Mouse (Mus musculus): ENCODE measurements at regions not wholly inside any gene's neighbourhood (a gene's known extent, or its start where the extent isn't known, plus 50 kb on each side); places are given as distances from the start of the nearest gene placed in this dataset.
A peak's percentile ranks its signal among the peaks of the same experiment; 100 is the strongest.

DNA sequence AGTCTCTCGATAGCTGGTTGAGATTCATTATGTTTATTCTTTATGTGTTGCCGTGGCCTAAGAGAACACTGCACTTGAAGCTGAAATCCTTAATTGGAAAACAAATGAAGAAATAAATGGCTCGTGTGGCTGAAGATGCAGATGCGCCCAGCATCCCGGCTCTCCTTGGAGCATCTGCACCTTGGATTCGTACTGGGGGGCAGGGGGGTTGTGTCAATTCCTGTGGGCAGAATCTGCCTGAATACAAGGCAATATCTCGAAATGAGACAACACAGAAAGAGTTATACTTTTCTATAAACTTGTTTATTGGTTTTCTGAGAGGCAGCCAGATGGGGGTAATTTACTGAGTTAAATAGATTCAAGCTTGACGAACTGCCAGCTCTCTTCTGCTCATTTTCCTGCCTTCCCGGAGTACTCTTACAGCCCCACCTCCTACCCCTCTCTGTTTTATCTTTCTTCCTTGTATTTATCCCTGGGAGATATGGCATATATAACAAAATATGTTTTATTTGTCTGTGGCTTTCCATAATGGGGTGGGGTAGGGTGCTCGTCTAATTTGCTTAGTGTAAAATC lies 229.1 kb downstream of the Pmp22 start:
- H3K27me3 ChIP-seq, result no peaks in the 10 kb centered on the region
- no peak overlapping the region for H3K4me3 ChIP-seq
- H3K27ac ChIP-seq, result no peak overlapping the region; the same call in 1 of the 2 replicates
- ATAC-seq (ENCODE audit: low FRiP score), result no peak
- H3K4me2 ChIP-seq, result no peak overlapping the region
- no peak overlapping the region for H3K9ac ChIP-seq
- H3K36me3 ChIP-seq, result no peaks in the 10 kb centered on the region
- 68% methylated on average over 10 of the region's 10 CpGs for WGBS
- H3K4me1 ChIP-seq (replicated peaks), result no peaks in the 10 kb centered on the region
- no peaks in the 10 kb centered on the region for H3K9me3 ChIP-seq

DNA sequence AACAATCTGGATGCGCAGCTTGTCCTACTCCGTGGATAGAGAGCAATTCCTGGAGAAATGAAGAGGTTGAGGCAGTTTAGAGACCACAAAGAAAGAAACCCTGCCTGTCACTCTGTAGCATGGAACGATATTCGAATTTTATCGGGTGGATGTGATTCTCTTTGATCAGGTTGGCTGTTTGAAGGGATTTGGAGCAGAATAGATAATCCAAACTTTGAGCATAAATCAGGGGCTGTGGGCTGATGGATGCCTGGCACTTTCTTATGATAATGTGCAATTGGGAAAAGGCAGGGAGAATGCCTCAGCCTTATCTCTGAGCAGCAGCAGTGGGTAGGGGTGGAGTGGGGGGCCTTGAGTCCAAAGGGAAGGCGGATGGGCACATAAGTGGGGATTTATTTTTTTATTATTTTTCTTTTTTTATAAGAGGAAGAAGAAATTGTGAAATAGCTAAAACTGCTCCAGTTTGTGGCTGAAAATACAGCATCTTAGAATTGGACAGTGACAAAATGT lies 239.0 kb downstream of the Pmp22 start:
- WGBS, result 86% methylated on average over 6 of the region's 6 CpGs
- no peak overlapping the region for H3K4me3 ChIP-seq
- no peak overlapping the region for H3K4me2 ChIP-seq
- no peak for ATAC-seq (ENCODE audit: low FRiP score)
- no peaks in the 10 kb centered on the region for H3K9me3 ChIP-seq
- H3K9ac ChIP-seq, result no peak overlapping the region
- H3K36me3 ChIP-seq, result no peaks in the 10 kb centered on the region
- no peak overlapping the region for H3K27ac ChIP-seq
- H3K27me3 ChIP-seq, result no peaks in the 10 kb centered on the region
- H3K4me1 ChIP-seq (replicated peaks), result no peaks in the 10 kb centered on the region

DNA sequence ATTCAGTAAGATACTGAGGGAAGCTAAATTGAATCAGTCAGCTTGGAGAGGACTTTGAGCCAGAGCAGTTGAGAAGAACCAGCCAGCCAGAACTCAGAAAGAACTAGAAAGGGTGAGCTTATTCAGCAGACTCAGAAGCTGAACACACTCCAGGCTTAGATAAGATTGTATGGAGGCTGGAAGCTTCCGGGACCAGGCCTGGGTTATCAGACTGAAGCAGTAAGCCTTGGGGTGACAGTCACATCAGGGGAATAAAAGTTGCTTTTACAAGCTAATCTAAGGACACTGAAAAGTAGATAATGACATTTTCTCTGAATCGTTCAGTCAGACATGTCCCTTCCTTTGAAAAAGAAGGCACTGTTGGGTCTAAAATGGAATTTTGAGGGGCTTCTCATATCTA lies 240.7 kb downstream of the Pmp22 start:
- 90% methylated on average over 2 of the region's 2 CpGs for WGBS
- Histone ChIP-seq H3K4me3 (no peak overlapping the region), H3K27me3 (no peaks in the 10 kb centered on the region), H3K27ac (no peak overlapping the region), H3K9me3 (no peaks in the 10 kb centered on the region; the same call in 1 of the 2 replicates), H3K4me2 (no peak overlapping the region), H3K9ac (no peak overlapping the region), H3K4me1 (replicated peaks) (no peaks in the 10 kb centered on the region), H3K36me3 (no peaks in the 10 kb centered on the region)
- ATAC-seq (ENCODE audit: low FRiP score), result no peak

DNA sequence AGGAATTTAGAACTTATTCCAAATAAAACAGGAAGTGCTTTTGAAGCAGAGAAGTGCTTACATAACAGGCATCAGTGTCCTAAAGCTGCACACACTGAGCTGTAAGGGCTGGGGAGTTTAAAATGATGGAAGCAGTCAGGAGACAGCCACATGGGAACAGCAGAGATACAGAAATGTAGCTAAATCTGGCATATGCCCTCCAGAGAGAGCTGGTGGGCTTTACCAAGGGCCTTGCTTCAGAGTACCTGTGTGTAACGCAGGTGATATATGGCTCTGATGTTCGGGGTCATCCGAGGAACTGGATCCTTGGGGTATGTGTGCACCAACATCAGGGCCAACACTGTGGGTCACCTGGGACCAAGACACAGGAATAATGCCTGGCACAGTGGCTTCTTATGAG lies 247.5 kb downstream of the Pmp22 start:
- Histone ChIP-seq H3K27me3 (no peaks in the 10 kb centered on the region), H3K36me3 (no peaks in the 10 kb centered on the region), H3K9me3 (no peaks in the 10 kb centered on the region; the same call in 1 of the 2 replicates), H3K9ac (no peak overlapping the region), H3K4me1 (replicated peaks) (no peaks in the 10 kb centered on the region), H3K4me3 (no peak overlapping the region), H3K27ac (peak overlapping the region; percentile 6; the same call in 1 of the 2 replicates), H3K4me2 (no peak overlapping the region)
- 96% methylated on average over 3 of the region's 3 CpGs for WGBS
- no peak for ATAC-seq (ENCODE audit: low FRiP score)

DNA sequence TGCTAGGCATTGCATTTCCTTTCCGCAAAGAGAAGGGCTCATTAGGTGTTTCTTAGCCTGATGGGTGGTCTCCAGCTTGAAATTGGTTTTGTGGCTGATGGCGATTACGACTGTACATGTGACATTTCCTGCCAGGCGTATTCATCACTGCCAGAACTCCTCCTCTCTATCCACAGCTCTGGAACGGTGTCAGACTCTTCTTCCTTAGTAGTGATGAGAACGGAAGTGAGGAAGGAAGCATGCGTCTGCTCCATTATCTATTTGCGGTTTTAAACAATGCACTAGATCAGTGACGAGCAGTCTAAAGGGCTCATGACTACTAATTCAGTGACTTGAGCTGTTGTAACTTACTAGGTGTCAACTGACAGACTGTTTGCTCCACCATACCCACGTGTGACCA lies 248.2 kb downstream of the Pmp22 start:
- H3K4me2 ChIP-seq, result no peak overlapping the region
- WGBS, result 65% methylated on average over 10 of the region's 10 CpGs
- 0 out of 2 replicates have a peak overlapping the region, but pooled peaks have one; percentile 6 for H3K27ac ChIP-seq
- no peaks in the 10 kb centered on the region for H3K27me3 ChIP-seq
- no peak overlapping the region for H3K9ac ChIP-seq
- ATAC-seq (ENCODE audit: low FRiP score), result no peak
- H3K4me3 ChIP-seq, result no peak overlapping the region
- no peaks in the 10 kb centered on the region; the same call in 1 of the 2 replicates for H3K9me3 ChIP-seq
- no peaks in the 10 kb centered on the region for H3K36me3 ChIP-seq
- H3K4me1 ChIP-seq (replicated peaks), result no peaks in the 10 kb centered on the region

DNA sequence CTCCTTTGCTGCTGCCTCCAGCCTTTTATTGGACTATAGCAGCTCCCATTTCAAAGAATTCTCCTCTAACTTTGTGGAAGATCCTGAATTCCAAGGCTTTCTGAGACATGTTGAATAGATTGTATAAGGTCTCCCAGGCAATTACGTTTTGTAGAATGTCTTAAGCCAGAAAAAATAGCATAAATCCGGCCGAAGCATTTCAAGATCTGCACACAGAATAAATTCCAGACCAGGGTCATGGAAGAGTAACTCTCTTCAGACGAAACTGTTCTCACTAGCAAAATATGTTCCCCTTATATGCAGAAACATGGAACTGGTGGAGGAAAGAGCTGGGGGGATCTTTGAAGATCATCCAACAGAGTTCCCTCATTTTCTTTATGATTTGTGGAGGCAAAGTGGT lies 259.5 kb downstream of the Pmp22 start:
- no peak for ATAC-seq (ENCODE audit: low FRiP score)
- 83% methylated on average over 4 of the region's 4 CpGs for WGBS
- no peak overlapping the region for H3K9ac ChIP-seq
- no peak overlapping the region for H3K27ac ChIP-seq
- no peaks in the 10 kb centered on the region for H3K36me3 ChIP-seq
- no peak overlapping the region for H3K4me3 ChIP-seq
- no peak overlapping the region for H3K4me2 ChIP-seq
- no peaks in the 10 kb centered on the region for H3K27me3 ChIP-seq
- H3K9me3 ChIP-seq, result no peaks in the 10 kb centered on the region
- no peaks in the 10 kb centered on the region for H3K4me1 ChIP-seq (replicated peaks)

DNA sequence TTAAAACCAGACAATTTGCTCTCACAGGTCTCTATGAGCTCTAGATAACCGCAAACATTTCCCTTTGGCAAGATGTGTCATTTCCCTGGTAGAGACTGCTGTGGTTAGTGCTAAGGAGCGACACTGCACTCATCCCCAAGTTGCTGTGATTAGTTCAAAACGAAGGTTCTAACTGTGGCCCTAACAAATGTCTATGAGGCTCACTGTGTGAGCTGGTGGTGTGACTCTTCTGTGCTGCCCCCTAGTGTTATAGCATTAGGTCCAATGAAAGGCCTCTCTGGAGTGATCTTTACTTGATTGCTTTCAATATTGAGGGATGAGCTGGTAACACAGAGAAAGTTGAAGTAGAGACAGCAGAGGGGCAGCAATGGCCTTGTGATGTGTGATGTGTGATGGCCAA lies 262.7 kb downstream of the Pmp22 start:
- Histone ChIP-seq H3K4me3 (no peak overlapping the region), H3K36me3 (no peaks in the 10 kb centered on the region), H3K4me1 (replicated peaks) (peaks cover 4% of the 10 kb centered on the region; the same call in 1 of the 2 replicates), H3K27ac (no peak overlapping the region), H3K27me3 (0 out of 2 replicates have a peak, but pooled peaks cover 6% of the 10 kb centered on the region), H3K9ac (no peak overlapping the region), H3K9me3 (no peaks in the 10 kb centered on the region), H3K4me2 (no peak overlapping the region)
- no peak for ATAC-seq (ENCODE audit: low FRiP score)
- WGBS, result 62% methylated on average over 3 of the region's 3 CpGs

DNA sequence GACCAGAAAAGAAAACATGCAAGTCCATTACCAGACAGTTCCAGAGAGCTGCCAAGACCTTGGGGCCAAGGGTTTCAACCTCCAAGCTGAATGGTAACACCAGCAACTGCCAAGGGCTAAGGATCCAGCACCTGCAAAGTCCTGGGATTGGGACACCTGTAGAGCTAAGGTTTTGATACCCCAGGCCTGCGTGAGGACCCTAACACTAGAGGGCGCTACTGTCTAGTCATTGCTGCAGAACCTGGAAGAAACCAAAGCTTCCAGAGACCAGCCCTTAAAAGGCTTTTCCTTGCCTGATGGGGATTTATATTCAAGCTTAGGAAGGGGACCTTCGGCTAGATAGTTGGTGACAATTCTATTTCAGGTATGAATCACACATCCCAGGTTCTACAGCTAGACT lies 263.6 kb downstream of the Pmp22 start:
- H3K27me3 ChIP-seq, result 0 out of 2 replicates have a peak, but pooled peaks cover 6% of the 10 kb centered on the region
- H3K4me2 ChIP-seq, result no peak overlapping the region
- no peak overlapping the region for H3K4me3 ChIP-seq
- H3K27ac ChIP-seq, result no peak overlapping the region
- H3K36me3 ChIP-seq, result no peaks in the 10 kb centered on the region
- H3K9me3 ChIP-seq, result no peaks in the 10 kb centered on the region
- 70% methylated on average over 3 of the region's 3 CpGs for WGBS
- no peak for ATAC-seq (ENCODE audit: low FRiP score)
- H3K9ac ChIP-seq, result no peak overlapping the region
- H3K4me1 ChIP-seq (replicated peaks), result peaks cover 7% of the 10 kb centered on the region; the same call in 1 of the 2 replicates

DNA sequence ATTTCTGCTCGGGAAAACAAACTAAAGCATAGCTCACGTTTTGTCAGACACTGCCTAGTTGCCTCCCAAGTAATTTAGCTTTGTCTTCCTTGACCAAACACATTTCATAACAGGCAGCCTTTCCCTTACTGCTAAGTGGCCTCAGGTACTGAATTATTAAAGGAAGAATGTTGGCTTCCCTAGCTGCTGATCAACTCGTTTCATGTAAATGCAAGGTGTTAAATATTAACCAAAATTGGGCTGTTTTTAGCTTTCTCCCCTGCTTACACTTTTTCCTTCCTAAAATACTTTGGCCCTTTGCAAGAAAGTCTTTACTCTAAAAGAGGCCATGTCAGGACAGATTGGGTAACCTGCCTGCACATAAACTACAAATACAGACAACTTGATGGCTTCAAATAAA lies 265.4 kb downstream of the Pmp22 start:
- no peak overlapping the region for H3K27ac ChIP-seq
- H3K9ac ChIP-seq, result no peak overlapping the region
- H3K4me1 ChIP-seq (replicated peaks), result peaks cover 11% of the 10 kb centered on the region; the same call in 1 of the 2 replicates
- H3K4me3 ChIP-seq, result no peak overlapping the region
- ATAC-seq (ENCODE audit: low FRiP score), result no peak
- 58% methylated on average over 3 of the region's 3 CpGs for WGBS
- 0 out of 2 replicates have a peak, but pooled peaks cover 6% of the 10 kb centered on the region for H3K27me3 ChIP-seq
- no peaks in the 10 kb centered on the region for H3K9me3 ChIP-seq
- H3K4me2 ChIP-seq, result no peak overlapping the region
- H3K36me3 ChIP-seq, result no peaks in the 10 kb centered on the region

DNA sequence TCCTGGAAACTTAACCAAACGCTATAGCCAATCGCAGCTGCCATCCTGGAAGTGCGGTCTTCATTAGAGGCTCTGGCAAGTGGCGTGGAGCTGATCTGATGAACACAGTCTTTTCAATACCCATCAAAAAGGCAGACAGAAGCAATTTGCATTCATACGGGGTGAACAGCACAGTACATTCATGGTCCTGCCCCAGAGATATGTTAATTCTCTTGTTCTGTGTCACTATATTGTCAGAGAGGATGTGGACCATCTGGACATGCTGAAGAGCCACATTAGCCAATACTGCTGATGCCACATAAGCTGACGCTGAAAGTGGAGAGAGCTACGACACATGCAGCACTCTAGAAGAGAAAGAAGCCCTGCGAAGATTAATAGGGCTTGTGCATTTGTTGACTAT lies 267.6 kb downstream of the Pmp22 start:
- ATAC-seq (ENCODE audit: low FRiP score), result peak; percentile 43; the same call in 1 of the 2 replicates
- Histone ChIP-seq H3K36me3 (no peaks in the 10 kb centered on the region), H3K9ac (no peak overlapping the region), H3K4me3 (no peak overlapping the region), H3K4me2 (no peak overlapping the region), H3K9me3 (no peaks in the 10 kb centered on the region), H3K27ac (no peak overlapping the region), H3K27me3 (peaks cover 13% of the 10 kb centered on the region; the same call in 1 of the 2 replicates), H3K4me1 (replicated peaks) (peaks cover 11% of the 10 kb centered on the region; the same call in 1 of the 2 replicates)
- WGBS, result 35% methylated on average over 8 of the region's 8 CpGs

DNA sequence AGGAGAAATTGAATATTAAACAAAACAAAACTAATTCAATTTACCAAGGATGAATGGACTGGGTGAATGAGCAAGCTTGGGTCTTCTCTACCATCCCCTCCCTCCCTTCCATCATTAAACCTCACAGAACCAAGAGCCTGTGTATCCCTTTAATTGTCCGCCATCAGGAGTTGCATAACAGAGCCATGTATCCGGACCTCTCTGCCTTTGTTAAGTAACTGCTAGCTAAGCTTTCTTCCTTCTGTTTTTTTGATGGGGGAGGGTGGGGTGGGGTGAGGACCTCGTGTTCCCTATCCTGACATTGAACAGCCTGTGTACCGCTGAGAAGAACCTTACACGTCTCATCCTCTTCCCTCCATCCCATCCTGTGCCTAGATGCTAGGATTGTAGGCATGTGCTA lies 274.0 kb downstream of the Pmp22 start:
- Histone ChIP-seq H3K4me1 (replicated peaks) (0 out of 2 replicates have a peak, but pooled peaks cover 6% of the 10 kb centered on the region), H3K36me3 (no peaks in the 10 kb centered on the region), H3K27ac (no peak overlapping the region), H3K4me3 (no peak overlapping the region), H3K4me2 (no peak overlapping the region), H3K27me3 (peaks cover 35% of the 10 kb centered on the region), H3K9ac (no peak overlapping the region), H3K9me3 (no peaks in the 10 kb centered on the region)
- no peak for ATAC-seq (ENCODE audit: low FRiP score)
- 64% methylated on average over 5 of the region's 5 CpGs for WGBS

DNA sequence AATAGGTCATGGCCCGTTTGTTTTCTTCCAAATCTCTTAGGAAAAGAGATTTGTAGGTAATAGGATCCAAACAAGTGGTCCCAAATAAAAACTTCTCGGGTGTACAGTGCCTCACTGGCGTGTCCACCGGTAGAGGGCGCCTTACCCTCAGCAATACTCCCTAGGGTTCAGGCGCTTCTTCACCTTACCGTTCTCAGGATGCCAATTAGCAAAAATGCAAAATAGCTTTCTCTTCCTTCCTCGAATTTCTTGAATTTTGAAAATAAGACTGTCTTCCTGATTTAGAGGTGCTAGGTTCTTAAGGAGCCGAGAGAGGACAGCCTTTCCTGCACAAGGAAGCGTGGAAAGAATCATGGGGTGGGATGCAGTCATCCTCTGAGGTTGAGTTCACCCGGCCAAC lies 275.9 kb downstream of the Pmp22 start:
- no peak for ATAC-seq (ENCODE audit: low FRiP score)
- Histone ChIP-seq H3K27me3 (peaks cover 36% of the 10 kb centered on the region), H3K9me3 (no peaks in the 10 kb centered on the region), H3K4me3 (no peak overlapping the region), H3K27ac (no peak overlapping the region), H3K9ac (no peak overlapping the region), H3K36me3 (no peaks in the 10 kb centered on the region), H3K4me1 (replicated peaks) (0 out of 2 replicates have a peak, but pooled peaks cover 3% of the 10 kb centered on the region), H3K4me2 (0 out of 2 replicates have a peak overlapping the region, but pooled peaks have one; percentile 25)
- WGBS, result 16% methylated on average over 11 of the region's 11 CpGs

DNA sequence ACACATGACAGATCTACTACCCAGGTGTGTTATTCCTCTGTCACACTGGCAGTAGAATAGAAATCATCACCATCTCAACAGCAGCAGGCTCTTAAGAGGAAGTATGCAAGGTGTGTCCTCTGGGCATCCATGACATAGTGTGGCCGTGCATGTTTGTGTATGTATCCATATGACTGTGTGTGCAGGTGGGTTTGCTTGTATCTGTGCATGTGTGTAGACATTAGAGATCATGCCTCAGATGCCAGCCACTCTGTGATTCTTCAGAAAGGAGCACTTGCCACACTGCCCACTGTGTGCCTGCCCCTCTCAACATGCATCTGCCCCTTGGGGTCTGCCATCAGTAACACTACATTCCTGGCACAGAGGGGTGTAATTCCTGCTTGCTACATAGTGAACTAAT lies 280.6 kb downstream of the Pmp22 start:
- 97% methylated on average over 1 of the region's 1 CpGs for WGBS
- Histone ChIP-seq H3K4me2 (no peak overlapping the region), H3K4me3 (no peak overlapping the region), H3K27ac (no peak overlapping the region), H3K4me1 (replicated peaks) (peaks cover 19% of the 10 kb centered on the region), H3K9me3 (no peaks in the 10 kb centered on the region), H3K36me3 (no peaks in the 10 kb centered on the region), H3K9ac (no peak overlapping the region), H3K27me3 (peaks cover 40% of the 10 kb centered on the region)
- no peak for ATAC-seq (ENCODE audit: low FRiP score)

Measured in hindbrain, embryonic 13.5 days (tissue).